Mouse (Mus musculus) heart, embryonic 12.5 days (tissue): Measurements from ENCODE around the gene Lrba. TPM values are rescaled to one million over a fixed set of nuclear protein-coding genes. Genes with fewer than 3 reads are reported as not detected.

Experiments
- ATAC-seq: fragments of 200-750 bp; cut with Nextera tagmentation; 2 replicates; pipeline ENCODE4 v1.8.0; 2017; ENCODE audit warnings: moderate TSS enrichment, moderate library complexity; ENCODE audit not compliant: insufficient number of reproducible peaks, low FRiP score
- H3K27ac ChIP-seq: fragments of 300-500 bp; sonication (generic); 2 replicates; pipeline ENCODE4 v1.5.1; 2016; ENCODE audit warnings: mild to moderate bottlenecking, moderate library complexity; ENCODE audit not compliant: poor library complexity, severe bottlenecking
- H3K27me3 ChIP-seq: fragments of 300-500 bp; sonication (generic); replicated peaks from 2 replicates; pipeline ENCODE4 v1.6.1; 2016; ENCODE audit warnings: mild to moderate bottlenecking, moderate library complexity
- H3K36me3 ChIP-seq: fragments of 300-500 bp; sonication (generic); 2 replicates; pipeline ENCODE4 v1.6.1; 2016; ENCODE audit warnings: mild to moderate bottlenecking, moderate library complexity
- H3K4me1 ChIP-seq: fragments of 300-500 bp; sonication (generic); replicated peaks from 2 replicates; pipeline ENCODE4 v1.6.1; 2016; ENCODE audit warnings: mild to moderate bottlenecking
- H3K4me2 ChIP-seq: fragments of 300-500 bp; sonication (generic); 2 replicates; pipeline ENCODE4 v1.6.1; 2016; ENCODE audit warnings: mild to moderate bottlenecking, moderate library complexity
- H3K4me3 ChIP-seq: fragments of 300-500 bp; sonication (generic); 2 replicates; pipeline ENCODE4 v1.5.1; 2016; ENCODE audit warnings: mild to moderate bottlenecking
- H3K9ac ChIP-seq: fragments of 300-500 bp; sonication (generic); 2 replicates; pipeline ENCODE4 v1.6.1; 2016; ENCODE audit warnings: mild to moderate bottlenecking, moderate library complexity
- H3K9me3 ChIP-seq: fragments of 300-500 bp; sonication (generic); replicated peaks from 2 replicates; pipeline ENCODE4 v1.6.1; 2016; ENCODE audit warnings: mild to moderate bottlenecking, moderate library complexity
- WGBS: fragments of 180-500 bp; shearing (Covaris S2); methylation state at CpG from one replicate; pipeline ENCODE4 v1.1.7; 2016; 5-methylcytosine and 5-hydroxymethylcytosine counted together
- polyA plus RNA-seq: library from polyadenylated mRNA; unstranded; fragments of >200 nt; fragmentation: Nextera tagmentation; extraction: Ambion mirVana; gene quantifications from 2 replicates; pipeline ENCODE4 v1.2.1, GENCODE M21; 2016

Gene Lrba
- polyA plus RNA-seq, 1 experiment from 2014 or later = 2.9 TPM

DNA sequence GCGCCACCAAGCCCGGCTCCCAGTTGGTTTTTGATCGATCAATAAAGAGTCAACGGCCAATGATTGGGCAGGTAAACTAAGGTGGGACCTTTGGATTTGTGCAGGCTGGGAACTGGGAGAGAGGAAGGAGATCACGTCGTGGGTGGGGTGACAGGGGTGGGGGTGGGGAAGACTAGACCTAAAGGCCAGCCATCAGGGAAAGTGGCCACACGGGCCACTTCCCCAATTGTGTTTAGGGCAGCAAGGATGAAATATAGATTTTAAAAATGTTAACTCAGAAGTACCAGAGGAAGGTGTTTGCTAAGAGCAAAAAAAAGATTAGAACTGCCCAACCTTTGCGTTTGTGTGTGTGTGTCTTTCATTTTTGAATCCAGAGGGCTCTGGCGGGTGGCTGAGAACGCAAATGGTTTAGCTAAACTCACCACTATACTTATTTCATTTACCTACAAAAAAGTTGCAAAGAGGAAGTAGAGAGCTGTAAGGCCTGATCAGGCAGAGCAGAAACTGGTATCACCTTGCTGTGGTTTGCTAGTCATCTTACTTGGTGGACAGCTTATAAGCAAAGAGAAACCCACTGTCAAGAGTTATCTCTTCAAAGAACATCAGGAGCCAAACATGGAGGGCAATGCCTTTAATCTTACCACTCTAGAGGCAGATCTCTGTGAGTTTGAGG lies 14.1 kb upstream of the Lrba start:
- H3K36me3 ChIP-seq = no peaks in the 10 kb centered on the region
- no peaks in the 10 kb centered on the region for H3K27me3 ChIP-seq
- no peak overlapping the region for H3K27ac ChIP-seq
- no peaks in the 10 kb centered on the region for H3K4me1 ChIP-seq
- ATAC-seq = no peak
- H3K4me3 ChIP-seq = no peak overlapping the region
- no peaks in the 10 kb centered on the region for H3K9me3 ChIP-seq
- no peak overlapping the region for H3K4me2 ChIP-seq
- WGBS = 86% methylated on average over 10 of the region's 10 CpGs
- no peak overlapping the region for H3K9ac ChIP-seq

DNA sequence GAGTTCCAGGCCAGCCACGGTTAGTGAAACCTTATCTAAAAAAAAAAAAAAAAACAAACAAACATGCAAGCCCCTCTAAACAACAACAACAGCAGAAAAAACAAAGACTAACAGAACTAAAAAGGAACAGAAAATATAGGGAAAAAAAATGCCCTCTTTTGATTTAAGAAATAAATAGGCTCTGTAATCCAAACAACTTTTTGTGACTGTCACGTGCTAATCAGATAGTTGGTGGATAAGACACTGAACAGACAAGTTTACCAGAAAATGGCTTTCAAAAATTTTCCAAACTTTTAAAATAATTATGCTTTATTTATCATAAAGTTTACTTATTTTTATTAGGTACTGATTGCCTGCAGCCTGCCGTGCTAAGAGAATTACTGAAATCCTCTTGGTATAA lies 13.5 kb upstream of the Lrba start:
- Histone ChIP-seq H3K9ac (no peak overlapping the region), H3K36me3 (no peaks in the 10 kb centered on the region), H3K4me2 (no peak overlapping the region), H3K4me3 (no peak overlapping the region), H3K9me3 (no peaks in the 10 kb centered on the region), H3K4me1 (no peaks in the 10 kb centered on the region), H3K27ac (no peak overlapping the region), H3K27me3 (no peaks in the 10 kb centered on the region)
- 67% methylated on average over 3 of the region's 3 CpGs for WGBS
- no peak for ATAC-seq

GRCm38 (mm10) chr3:86214248-86214647 lies 10.2 kb upstream of the Lrba start:
- Histone ChIP-seq H3K4me2 (no peak overlapping the region), H3K27me3 (no peaks in the 10 kb centered on the region), H3K36me3 (no peaks in the 10 kb centered on the region), H3K9ac (no peak overlapping the region), H3K9me3 (no peaks in the 10 kb centered on the region), H3K4me1 (no peaks in the 10 kb centered on the region), H3K4me3 (no peak overlapping the region), H3K27ac (no peak overlapping the region)
- 79% methylated on average over 4 of the region's 4 CpGs for WGBS
- ATAC-seq = no peak

DNA sequence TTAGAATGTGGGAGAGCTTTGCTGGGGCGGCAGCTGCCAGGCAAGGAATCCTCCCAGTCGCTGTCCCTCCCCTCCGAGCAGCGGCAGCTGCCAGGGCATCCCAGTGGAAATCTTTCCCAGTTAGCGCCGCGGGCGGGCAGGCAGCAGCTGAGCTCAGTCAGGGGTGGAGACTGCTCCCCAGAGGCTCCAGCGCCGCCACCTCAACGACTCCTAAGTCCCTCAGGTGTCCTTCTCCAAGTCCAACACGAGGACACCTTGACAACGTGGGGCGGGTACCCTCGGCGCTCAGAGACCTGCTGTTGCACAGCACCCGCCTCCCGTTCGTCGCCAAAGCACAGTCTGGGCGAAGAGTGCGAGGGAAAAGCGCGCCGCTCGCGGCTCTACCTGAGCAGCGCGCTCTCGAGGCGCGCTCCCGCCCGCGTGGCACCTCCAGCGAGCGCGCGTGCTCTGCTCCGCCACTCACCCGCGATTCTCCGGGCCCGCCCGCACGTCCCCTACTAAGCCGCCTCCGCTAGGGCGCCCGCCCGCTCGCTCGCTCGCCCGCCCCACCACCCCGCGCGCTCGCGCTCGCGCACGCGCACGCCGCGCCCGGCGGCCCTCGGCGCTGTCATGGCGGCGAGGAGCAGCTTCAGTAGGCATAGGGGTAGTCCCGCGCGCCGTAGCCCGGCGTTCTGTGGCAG lies 706 bp upstream of the Lrba start:
- Histone ChIP-seq H3K27ac (peak overlapping the region; percentile 56), H3K9ac (peak overlapping the region; percentile 83), H3K4me1 (no peaks in the 10 kb centered on the region), H3K36me3 (no peaks in the 10 kb centered on the region), H3K4me2 (peak overlapping the region; percentile 79), H3K9me3 (no peaks in the 10 kb centered on the region), H3K27me3 (no peaks in the 10 kb centered on the region), H3K4me3 (peak overlapping the region; percentile 87)
- peak; percentile 95 for ATAC-seq
- WGBS = under 1% methylated on average over 78 of the region's 79 CpGs

- no peaks in the 10 kb centered on the region for H3K27me3 ChIP-seq
- no peaks in the 10 kb centered on the region for H3K9me3 ChIP-seq
- peak overlapping the region; percentile 56 for H3K27ac ChIP-seq
- H3K9ac ChIP-seq = peak overlapping the region; percentile 83
- 0% methylated on average over 28 of the region's 28 CpGs for WGBS
- peaks cover 3% of the 10 kb centered on the region; the same call in 1 of the 2 replicates for H3K36me3 ChIP-seq
- ATAC-seq = no peak; the same call in 1 of the 2 replicates
- H3K4me3 ChIP-seq = peak overlapping the region; percentile 87
- H3K4me2 ChIP-seq = peak overlapping the region; percentile 79
- no peaks in the 10 kb centered on the region for H3K4me1 ChIP-seq
Measured at GRCm38 (mm10) chr3:86224314-86224563, 241 bp upstream of the Lrba start.

DNA sequence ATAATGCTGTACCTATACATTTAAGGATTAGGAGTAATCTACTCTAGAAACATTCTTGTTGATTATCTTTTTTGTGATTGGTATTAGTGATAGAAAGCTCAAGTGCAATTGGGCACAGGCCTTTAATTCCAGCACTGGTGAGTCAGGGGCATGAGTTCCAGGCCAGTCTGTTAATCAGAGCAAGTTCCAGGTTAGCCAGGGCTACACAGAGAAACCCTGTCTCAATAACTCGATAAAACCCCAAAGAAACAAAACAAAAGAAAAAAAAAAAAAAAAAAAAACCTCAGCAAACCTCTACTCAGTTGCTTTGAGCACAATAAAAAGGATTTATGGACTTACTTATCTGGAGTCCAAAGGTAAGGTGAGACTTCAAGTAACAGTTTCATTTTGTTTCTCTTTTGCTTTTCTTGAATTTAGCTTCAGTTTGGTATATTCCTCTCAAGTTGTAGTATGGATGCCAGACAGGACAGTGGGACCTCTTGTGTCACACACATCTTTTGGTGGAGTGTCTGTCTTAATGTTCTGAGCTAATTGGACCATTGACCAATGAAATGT lies 7.1 kb downstream of the Lrba start:
- Histone ChIP-seq H3K9me3 (no peaks in the 10 kb centered on the region), H3K36me3 (peaks cover 3% of the 10 kb centered on the region; the same call in 1 of the 2 replicates), H3K4me1 (no peaks in the 10 kb centered on the region), H3K9ac (no peak overlapping the region), H3K4me2 (no peak overlapping the region), H3K27me3 (no peaks in the 10 kb centered on the region), H3K4me3 (no peak overlapping the region), H3K27ac (no peak overlapping the region)
- 62% methylated on average over 1 of the region's 1 CpGs for WGBS
- ATAC-seq = no peak

GRCm38 (mm10) chr3:86247193-86247592 lies 22.7 kb downstream of the Lrba start:
- H3K4me1 ChIP-seq = 0 out of 2 replicates have a peak, but pooled peaks cover 2% of the 10 kb centered on the region
- 61% methylated on average over 8 of the region's 8 CpGs for WGBS
- ATAC-seq = no peak

GRCm38 (mm10) chr3:86251212-86251611 lies 26.7 kb downstream of the Lrba start:
- Histone ChIP-seq H3K36me3 (no peaks in the 10 kb centered on the region), H3K4me2 (no peak overlapping the region), H3K9me3 (no peaks in the 10 kb centered on the region), H3K9ac (no peak overlapping the region), H3K4me1 (peaks cover 11% of the 10 kb centered on the region; the same call in 1 of the 2 replicates), H3K27ac (no peak overlapping the region), H3K27me3 (no peaks in the 10 kb centered on the region), H3K4me3 (no peak overlapping the region)
- ATAC-seq = no peak
- 71% methylated on average over 1 of the region's 1 CpGs for WGBS

More at GRCm38 (mm10) chr3:86247193-86247592, 22.7 kb downstream of the Lrba start:
- H3K9ac ChIP-seq = no peak overlapping the region
- H3K4me3 ChIP-seq = no peak overlapping the region
- no peaks in the 10 kb centered on the region for H3K36me3 ChIP-seq
- no peak overlapping the region for H3K27ac ChIP-seq
- H3K4me2 ChIP-seq = no peak overlapping the region
- no peaks in the 10 kb centered on the region for H3K27me3 ChIP-seq
- no peaks in the 10 kb centered on the region for H3K9me3 ChIP-seq

- Histone ChIP-seq H3K4me2 (no peak overlapping the region), H3K27ac (no peak overlapping the region), H3K36me3 (no peaks in the 10 kb centered on the region), H3K9ac (no peak overlapping the region), H3K4me1 (peaks cover 8% of the 10 kb centered on the region; the same call in 1 of the 2 replicates), H3K4me3 (no peak overlapping the region), H3K9me3 (no peaks in the 10 kb centered on the region), H3K27me3 (no peaks in the 10 kb centered on the region)
- ATAC-seq = no peak
Measured at GRCm38 (mm10) chr3:86252588-86252987, 28.1 kb downstream of the Lrba start.

DNA sequence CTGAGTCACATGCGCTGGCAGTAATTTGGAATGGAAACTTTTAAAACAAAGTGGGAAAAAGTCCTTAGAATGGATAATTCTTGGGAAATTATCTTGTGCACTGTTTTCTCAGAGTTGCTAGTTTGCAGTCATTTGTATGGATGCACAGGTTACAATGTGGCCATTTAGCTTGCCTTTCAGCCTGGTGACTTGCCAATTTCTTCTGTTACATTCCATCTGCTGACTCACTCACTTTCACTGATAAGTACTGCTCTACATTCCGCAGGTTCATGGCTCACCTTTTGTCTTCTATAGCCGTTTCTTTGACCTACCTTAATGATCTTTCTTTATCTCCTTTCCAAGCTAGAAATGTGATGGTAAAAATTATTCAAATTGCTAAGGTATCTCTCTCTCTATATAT lies 28.6 kb downstream of the Lrba start:
- Histone ChIP-seq H3K4me2 (no peak overlapping the region), H3K27me3 (no peaks in the 10 kb centered on the region), H3K27ac (no peak overlapping the region), H3K9me3 (no peaks in the 10 kb centered on the region), H3K36me3 (no peaks in the 10 kb centered on the region), H3K4me1 (peaks cover 8% of the 10 kb centered on the region; the same call in 1 of the 2 replicates), H3K4me3 (no peak overlapping the region), H3K9ac (no peak overlapping the region)
- WGBS = 39% methylated on average over 3 of the region's 3 CpGs
- ATAC-seq = no peak

DNA sequence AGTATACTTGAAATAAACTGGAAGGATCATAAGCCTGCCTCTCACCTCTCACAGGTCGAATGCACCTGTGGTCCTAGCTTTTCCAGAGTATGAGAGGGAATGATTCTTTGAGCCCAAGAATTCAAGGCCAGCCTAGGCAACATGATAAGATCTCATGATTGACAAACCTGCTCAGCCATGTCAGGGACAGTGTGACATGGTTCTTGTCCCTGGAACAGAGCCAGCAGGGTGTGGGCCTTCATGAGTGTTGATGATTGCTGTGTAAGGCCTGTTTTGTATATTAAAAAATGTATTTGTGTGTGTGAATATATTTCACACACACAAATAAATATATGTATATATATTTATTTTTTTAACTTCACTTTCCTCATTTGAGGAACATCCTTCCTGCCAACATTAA lies 29.3 kb downstream of the Lrba start:
- no peak for ATAC-seq
- Histone ChIP-seq H3K4me1 (peaks cover 8% of the 10 kb centered on the region; the same call in 1 of the 2 replicates), H3K27ac (no peak overlapping the region), H3K9me3 (no peaks in the 10 kb centered on the region), H3K9ac (no peak overlapping the region), H3K36me3 (no peaks in the 10 kb centered on the region), H3K27me3 (no peaks in the 10 kb centered on the region), H3K4me2 (no peak overlapping the region), H3K4me3 (no peak overlapping the region)
- WGBS = 51% methylated on average over 1 of the region's 1 CpGs
